Mouse (Mus musculus): ENCODE data around the gene Ezr. TPM values are rescaled to one million over a fixed set of nuclear protein-coding genes. Genes with fewer than 3 reads are reported as not detected.

The Ezr gene
- polyA plus RNA-seq, 1 experiment from 2014 or later, result 288 TPM

DNA sequence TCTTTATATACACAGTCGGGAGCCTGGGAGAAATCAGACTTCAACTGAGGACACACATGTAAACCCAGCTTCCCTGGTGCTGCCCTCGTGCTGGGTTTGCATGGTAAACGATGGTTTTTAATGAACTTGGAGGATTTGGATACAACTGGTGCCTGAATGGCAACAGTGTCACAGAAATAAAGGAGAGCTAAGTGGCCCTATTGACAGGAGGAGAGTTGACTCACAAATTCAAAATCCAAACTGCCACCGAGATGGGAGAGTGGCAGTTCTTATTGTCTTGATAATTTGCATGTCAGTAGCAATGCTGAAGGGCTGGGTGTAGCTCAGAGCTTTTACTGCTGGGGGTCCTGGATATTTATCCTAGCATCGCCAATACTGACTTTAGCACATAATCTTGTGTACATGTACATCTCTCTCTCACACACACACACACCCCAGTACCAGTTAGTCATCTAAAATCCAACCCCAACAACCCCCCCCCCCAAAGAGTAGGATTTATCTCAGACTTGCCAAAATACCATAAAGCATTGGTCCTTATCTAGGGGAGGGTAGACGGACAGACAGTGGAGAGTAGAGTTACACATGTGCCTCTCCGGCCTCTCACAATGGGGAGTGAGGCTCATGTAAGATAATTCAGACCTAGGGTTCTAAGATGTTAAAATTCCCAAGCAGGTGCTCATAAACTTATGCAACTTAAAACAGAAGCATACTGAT lies 18.9 kb downstream of the Ezr start:
- H3K4me1 ChIP-seq (ENCODE audit: insufficient read depth, low read depth, low read length), result peaks cover 15% of the 10 kb centered on the region; the same call in 1 of the 2 replicates
- H3K4me2 ChIP-seq (replicated peaks; ENCODE audit: low read depth, low read length), result no peak overlapping the region
- TF ChIP-seq EP300 (IDR thresholded peaks at IDR 0.05) (no peak), CTCF (IDR thresholded peaks at IDR 0.05) (no peak)
- no peak for DNase-seq (ENCODE audit: low spot score)
- no peak overlapping the region for H3K4me3 ChIP-seq (ENCODE audit: low read depth, low read length)
- H3K27ac ChIP-seq (ENCODE audit: low read length), result no peak overlapping the region
- no peaks in the 10 kb centered on the region for H3K27me3 ChIP-seq (replicated peaks; ENCODE audit: insufficient read depth, low read length)
- H3K9me3 ChIP-seq (ENCODE audit: low read length), result no peaks in the 10 kb centered on the region
- H3K36me3 ChIP-seq (ENCODE audit: insufficient read depth, low read length), result no peaks in the 10 kb centered on the region
- 62% methylated on average over 7 of the region's 7 CpGs for WGBS
- ATAC-seq, result no peak
- H3K9ac ChIP-seq (replicated peaks; ENCODE audit: low read depth), result no peak overlapping the region

DNA sequence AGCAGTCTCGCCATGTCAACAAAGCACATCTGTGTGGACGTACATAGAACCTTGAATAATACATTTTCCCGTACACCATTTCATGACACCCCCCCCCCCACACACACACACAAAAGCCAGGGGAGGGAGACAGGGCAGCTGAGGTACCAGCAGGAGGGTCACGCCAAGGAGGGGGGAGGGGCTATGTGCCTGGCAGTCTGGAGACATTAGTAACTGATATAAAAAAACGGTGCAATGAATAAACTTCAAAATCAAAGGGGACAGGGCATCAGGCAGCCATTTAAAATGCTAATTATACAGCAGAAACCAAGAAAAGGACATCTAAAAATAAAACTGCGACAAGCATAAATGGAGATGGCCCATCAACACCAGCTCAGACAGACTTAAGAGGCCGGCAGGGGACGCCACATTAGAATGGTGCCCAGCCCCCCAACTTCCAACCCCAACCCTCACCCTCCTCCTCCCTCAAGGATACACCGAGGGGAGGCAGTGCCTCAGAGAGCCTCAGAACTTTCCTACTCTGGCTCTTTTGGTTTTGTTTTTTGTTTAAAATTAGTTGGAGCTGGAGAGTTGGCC lies 22.8 kb downstream of the Ezr start:
- ATAC-seq, result no peak

DNA sequence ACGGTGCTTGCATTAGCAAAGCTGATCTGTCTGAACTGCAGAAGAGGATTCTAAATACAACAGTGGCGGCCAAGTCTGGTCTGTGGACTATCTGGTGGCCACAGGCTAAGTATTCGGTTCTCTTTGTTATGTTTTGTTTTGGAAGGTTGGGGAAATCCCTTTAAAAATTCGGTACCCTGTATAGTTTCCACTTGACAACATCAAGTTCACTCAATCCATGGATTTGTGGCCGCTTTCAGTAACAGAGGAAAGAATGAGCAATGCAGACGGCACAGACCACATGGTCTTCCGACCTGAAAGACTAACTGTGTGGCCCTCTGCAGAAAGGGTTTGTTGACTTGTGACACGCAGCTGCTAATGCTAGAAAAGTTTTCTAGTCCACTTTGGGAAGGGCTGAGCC lies 23.7 kb downstream of the Ezr start:
- Histone ChIP-seq H3K9ac (replicated peaks; ENCODE audit: low read depth) (no peak overlapping the region), H3K36me3 (ENCODE audit: insufficient read depth, low read length) (peaks cover 22% of the 10 kb centered on the region; the same call in 1 of the 2 replicates), H3K4me1 (ENCODE audit: insufficient read depth, low read depth, low read length) (no peaks in the 10 kb centered on the region), H3K9me3 (ENCODE audit: low read length) (no peaks in the 10 kb centered on the region), H3K4me2 (replicated peaks; ENCODE audit: low read depth, low read length) (no peak overlapping the region), H3K27ac (ENCODE audit: low read length) (no peak overlapping the region), H3K27me3 (replicated peaks; ENCODE audit: insufficient read depth, low read length) (no peaks in the 10 kb centered on the region), H3K4me3 (ENCODE audit: low read depth, low read length) (no peak overlapping the region)
- TF ChIP-seq CTCF (IDR thresholded peaks at IDR 0.05) (no peak), EP300 (IDR thresholded peaks at IDR 0.05) (no peak)
- ATAC-seq (no peak), DNase-seq (ENCODE audit: low spot score) (no peak)
- WGBS, result 83% methylated on average over 8 of the region's 8 CpGs

More for the DNA sequence above, 22.8 kb downstream of the Ezr start:
- DNase-seq (ENCODE audit: low spot score), result no peak
- Histone ChIP-seq H3K4me3 (ENCODE audit: low read depth, low read length) (no peak overlapping the region), H3K9ac (replicated peaks; ENCODE audit: low read depth) (no peak overlapping the region), H3K27ac (ENCODE audit: low read length) (no peak overlapping the region), H3K4me1 (ENCODE audit: insufficient read depth, low read depth, low read length) (no peaks in the 10 kb centered on the region; the same call in 1 of the 2 replicates), H3K27me3 (replicated peaks; ENCODE audit: insufficient read depth, low read length) (no peaks in the 10 kb centered on the region), H3K4me2 (replicated peaks; ENCODE audit: low read depth, low read length) (no peak overlapping the region), H3K9me3 (ENCODE audit: low read length) (no peaks in the 10 kb centered on the region), H3K36me3 (ENCODE audit: insufficient read depth, low read length) (0 out of 2 replicates have a peak, but pooled peaks cover 13% of the 10 kb centered on the region)
- 55% methylated on average over 9 of the region's 9 CpGs for WGBS
- TF ChIP-seq CTCF (IDR thresholded peaks at IDR 0.05) (no peak), EP300 (IDR thresholded peaks at IDR 0.05) (no peak)

DNA sequence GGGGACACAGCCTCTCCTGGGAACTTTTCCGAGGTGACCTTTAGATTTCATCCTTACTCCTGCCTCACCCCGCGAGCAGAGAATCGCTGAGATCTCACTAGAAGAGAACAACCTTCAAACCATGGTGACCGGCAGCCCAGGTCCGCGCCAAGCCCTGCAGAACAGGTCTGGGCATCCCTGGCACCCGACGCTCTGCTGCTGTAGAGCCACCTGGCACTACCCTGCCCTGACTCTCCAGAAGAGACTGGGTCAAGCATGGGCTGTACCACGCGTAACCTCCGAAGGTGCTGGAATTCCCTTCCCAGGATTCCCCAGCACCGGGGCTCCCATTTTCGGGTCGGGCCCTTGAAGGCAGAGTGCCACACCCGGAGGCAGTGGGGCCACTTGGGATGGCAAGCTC lies 24.7 kb downstream of the Ezr start:
- no peak for DNase-seq (ENCODE audit: low spot score)
- WGBS, result 88% methylated on average over 16 of the region's 16 CpGs
- Histone ChIP-seq H3K4me3 (ENCODE audit: low read depth, low read length) (no peak overlapping the region), H3K9me3 (ENCODE audit: low read length) (no peaks in the 10 kb centered on the region), H3K4me2 (replicated peaks; ENCODE audit: low read depth, low read length) (no peak overlapping the region), H3K27me3 (replicated peaks; ENCODE audit: insufficient read depth, low read length) (no peaks in the 10 kb centered on the region), H3K36me3 (ENCODE audit: insufficient read depth, low read length) (peaks cover 25% of the 10 kb centered on the region; the same call in 1 of the 2 replicates), H3K9ac (replicated peaks; ENCODE audit: low read depth) (no peak overlapping the region), H3K27ac (ENCODE audit: low read length) (no peak overlapping the region), H3K4me1 (ENCODE audit: insufficient read depth, low read depth, low read length) (no peaks in the 10 kb centered on the region)
- no peak for TF ChIP-seq EP300 (IDR thresholded peaks at IDR 0.05)
- TF ChIP-seq CTCF (IDR thresholded peaks at IDR 0.05), result no peak
- no peak; the same call in 1 of the 2 replicates for ATAC-seq

DNA sequence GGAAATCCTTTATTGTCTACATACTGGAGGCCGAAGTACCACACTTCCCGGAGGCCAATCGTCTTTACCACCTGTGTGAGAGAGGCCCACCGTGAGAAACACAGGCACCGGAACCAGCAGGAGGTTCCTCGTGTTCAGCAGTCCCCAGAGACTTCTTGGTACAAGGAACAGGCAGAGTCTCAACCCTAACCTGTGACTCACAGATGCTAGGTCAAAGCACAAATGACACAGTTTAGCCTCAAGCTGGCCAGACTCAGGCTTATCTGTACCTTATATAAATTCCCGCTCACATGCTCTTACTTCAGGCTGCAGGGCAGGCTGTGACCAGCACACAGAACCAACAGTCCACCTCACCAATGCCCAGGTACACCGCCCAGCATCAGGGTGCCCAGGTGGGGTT lies 26.7 kb downstream of the Ezr start:
- no peaks in the 10 kb centered on the region for H3K27me3 ChIP-seq (replicated peaks; ENCODE audit: insufficient read depth, low read length)
- no peaks in the 10 kb centered on the region for H3K9me3 ChIP-seq (ENCODE audit: low read length)
- H3K4me2 ChIP-seq (replicated peaks; ENCODE audit: low read depth, low read length), result no peak overlapping the region
- peaks cover 33% of the 10 kb centered on the region; the same call in 1 of the 2 replicates for H3K36me3 ChIP-seq (ENCODE audit: insufficient read depth, low read length)
- no peak overlapping the region for H3K27ac ChIP-seq (ENCODE audit: low read length)
- no peak for TF ChIP-seq EP300 (IDR thresholded peaks at IDR 0.05)
- no peak for TF ChIP-seq CTCF (IDR thresholded peaks at IDR 0.05)
- H3K4me1 ChIP-seq (ENCODE audit: insufficient read depth, low read depth, low read length), result no peaks in the 10 kb centered on the region; the same call in 1 of the 2 replicates
- ATAC-seq, result no peak
- no peak overlapping the region for H3K4me3 ChIP-seq (ENCODE audit: low read depth, low read length)
- H3K9ac ChIP-seq (replicated peaks; ENCODE audit: low read depth), result no peak overlapping the region
- 62% methylated on average over 8 of the region's 8 CpGs for WGBS
- DNase-seq (ENCODE audit: low spot score), result no peak

DNA sequence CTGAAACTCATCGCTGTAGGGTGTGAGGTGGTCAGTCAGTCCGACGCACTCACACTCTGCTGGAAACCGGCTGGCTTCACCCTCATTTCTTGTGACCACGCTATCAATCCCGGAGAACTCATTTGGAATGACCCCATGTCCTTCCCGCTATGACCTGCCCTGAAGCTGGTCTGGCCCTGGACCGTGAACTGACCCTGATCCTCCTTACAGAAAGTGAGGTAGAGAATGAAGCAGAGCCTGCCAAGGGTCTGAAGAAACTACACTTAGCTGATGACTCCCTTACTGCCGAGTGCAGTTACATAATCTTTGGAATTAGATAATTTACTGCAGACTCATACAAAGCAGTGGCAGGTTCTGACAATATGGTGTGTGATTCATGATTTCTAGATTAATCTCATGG lies 27.4 kb downstream of the Ezr start:
- Histone ChIP-seq H3K4me2 (replicated peaks; ENCODE audit: low read depth, low read length) (no peak overlapping the region), H3K4me1 (ENCODE audit: insufficient read depth, low read depth, low read length) (no peaks in the 10 kb centered on the region; the same call in 1 of the 2 replicates), H3K36me3 (ENCODE audit: insufficient read depth, low read length) (peaks cover 33% of the 10 kb centered on the region; the same call in 1 of the 2 replicates), H3K27me3 (replicated peaks; ENCODE audit: insufficient read depth, low read length) (no peaks in the 10 kb centered on the region), H3K9ac (replicated peaks; ENCODE audit: low read depth) (no peak overlapping the region), H3K9me3 (ENCODE audit: low read length) (no peaks in the 10 kb centered on the region), H3K27ac (ENCODE audit: low read length) (no peak overlapping the region), H3K4me3 (ENCODE audit: low read depth, low read length) (no peak overlapping the region)
- DNase-seq (ENCODE audit: low spot score) (peak; percentile 36), ATAC-seq (no peak)
- no peak for TF ChIP-seq EP300 (IDR thresholded peaks at IDR 0.05)
- TF ChIP-seq CTCF (IDR thresholded peaks at IDR 0.05), result no peak
- 84% methylated on average over 9 of the region's 9 CpGs for WGBS
